ENCODE assay signal across 8 mouse cellular contexts in the genomic region with DNA sequence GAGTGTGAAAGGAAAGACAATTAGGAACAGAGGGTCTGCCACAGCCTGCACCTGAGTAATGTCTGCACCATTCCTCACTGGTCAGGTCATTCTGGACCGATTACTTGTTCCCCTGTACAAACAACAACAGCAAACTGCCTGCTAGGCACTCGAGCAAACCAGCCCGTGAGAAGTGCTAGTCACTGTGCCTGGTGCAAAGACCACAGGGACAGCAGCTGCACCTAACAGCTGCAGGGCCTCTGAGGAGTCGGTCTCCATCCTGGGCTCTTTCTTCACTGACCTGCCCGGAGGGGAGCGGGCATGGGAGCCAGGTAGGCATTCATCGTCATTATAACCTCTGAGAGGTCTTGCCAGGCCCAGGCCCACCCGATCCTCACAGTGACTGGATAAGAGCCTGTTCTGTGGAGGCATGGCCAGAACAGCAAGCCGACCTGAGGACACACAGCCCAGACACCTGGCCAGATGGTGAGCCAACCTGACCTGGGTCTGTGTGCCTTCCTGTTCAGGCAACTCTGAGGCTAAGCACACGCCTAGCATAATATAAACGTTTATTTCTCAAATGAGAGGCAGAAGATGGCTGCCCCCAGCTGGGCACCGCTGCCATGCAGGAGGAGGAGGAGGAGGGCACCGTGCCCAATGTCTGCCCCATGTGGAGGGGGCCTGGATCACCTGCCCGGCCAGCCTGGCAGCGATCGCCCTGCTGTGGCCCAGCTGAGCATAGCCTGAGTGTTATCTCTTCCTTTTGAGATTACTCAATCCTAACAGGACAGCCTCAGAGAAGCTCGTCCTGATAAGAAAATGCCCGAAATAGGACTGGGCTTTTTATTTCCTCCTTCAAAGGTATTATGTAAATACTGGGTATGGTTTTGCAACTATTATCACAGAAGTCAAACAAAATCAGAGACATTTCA. TPM values are rescaled to one million over a fixed set of nuclear protein-coding genes. Genes with fewer than 3 reads are reported as not detected.
DNase-seq lines count a peak whose midpoint lies in the region; ATAC-seq and TF ChIP-seq lines count a peak whose summit lies in the region.

No protein-coding gene starts in this region.

- no peak for ATAC-seq in liver, embryonic 15.5 days (ENCODE audit: insufficient read depth)
- ATAC-seq in stomach, embryonic 15.5 days (ENCODE audit: insufficient read depth, low FRiP score, low read depth), result no peak

- TF ChIP-seq POLR2A in liver, adult 2 months (IDR thresholded peaks at IDR 0.05; ENCODE audit: extremely low read depth, insufficient read depth, low read length), result no peak

- peaks cover 38% of the 10 kb centered on the region for H3K4me1 ChIP-seq in liver, adult 2 months (ENCODE audit: control insufficient read depth, insufficient read depth, low read length)
- peaks cover 44% of the 10 kb centered on the region for H3K4me1 ChIP-seq in liver, embryonic 15.5 days (replicated peaks)
- H3K4me1 ChIP-seq in stomach, embryonic 15.5 days, result peaks cover 19% of the 10 kb centered on the region

- peak; percentile 93 for DNase-seq in liver, adult 2 months (ENCODE audit: extremely low read depth, low read depth, low spot score)
- DNase-seq in liver, result no peak
- DNase-seq in heart, adult 18-20 months, result peak; percentile 65 to 72
- DNase-seq in kidney, postnatal 4 days, result no peak
- no peak for DNase-seq in frontal cortex, postnatal 14 days (ENCODE audit: low spot score in 2 of 2)
- no peak for DNase-seq in embryo, embryonic 11 days

- H3K36me3 ChIP-seq in liver, adult 2 months (ENCODE audit: control insufficient read depth, insufficient read depth, low read length), result no peaks in the 10 kb centered on the region
- no peaks in the 10 kb centered on the region for H3K36me3 ChIP-seq in liver, embryonic 15.5 days (replicated peaks)
- no peaks in the 10 kb centered on the region for H3K36me3 ChIP-seq in stomach, embryonic 15.5 days

- H3K9ac ChIP-seq in liver, adult 2 months (ENCODE audit: low read depth, low read length), result no peak overlapping the region
- H3K9ac ChIP-seq in liver, embryonic 15.5 days, result no peak overlapping the region
- no peak overlapping the region for H3K9ac ChIP-seq in stomach, embryonic 15.5 days

- peak; percentile 39 for TF ChIP-seq CTCF in liver, adult 2 months (IDR thresholded peaks at IDR 0.05; ENCODE audit: low read depth, low read length)

- H3K27me3 ChIP-seq in liver, adult 2 months (ENCODE audit: control insufficient read depth, insufficient read depth, low read length), result no peaks in the 10 kb centered on the region
- H3K27me3 ChIP-seq in liver, embryonic 15.5 days, result no peaks in the 10 kb centered on the region
- H3K27me3 ChIP-seq in stomach, embryonic 15.5 days (replicated peaks), result no peaks in the 10 kb centered on the region

- H3K79me2 ChIP-seq in liver, adult 2 months (ENCODE audit: control insufficient read depth, insufficient read depth, low read length), result peaks cover 26% of the 10 kb centered on the region

- 31% methylated on average over 18 of the region's 18 CpGs for WGBS in liver, adult 2 months
- 46% methylated on average over 18 of the region's 18 CpGs for WGBS in liver, embryonic 15.5 days (ENCODE audit: insufficient replicate concordance)
- WGBS in stomach, embryonic 15.5 days, result 49% methylated on average over 18 of the region's 18 CpGs

- no peak overlapping the region for H3K4me3 ChIP-seq in liver, adult 2 months (ENCODE audit: insufficient read depth, low read depth, low read length)
- no peak overlapping the region for H3K4me3 ChIP-seq in liver, embryonic 15.5 days (replicated peaks)
- no peak overlapping the region for H3K4me3 ChIP-seq in stomach, embryonic 15.5 days (replicated peaks)

- no peaks in the 10 kb centered on the region for H3K9me3 ChIP-seq in liver, embryonic 15.5 days (replicated peaks)
- H3K9me3 ChIP-seq in stomach, embryonic 15.5 days, result no peaks in the 10 kb centered on the region

- peak overlapping the region; percentile 37 for H3K4me2 ChIP-seq in liver, embryonic 15.5 days
- peak overlapping the region; percentile 21 for H3K4me2 ChIP-seq in stomach, embryonic 15.5 days

- no peak overlapping the region for H3K27ac ChIP-seq in liver, adult 2 months (replicated peaks; ENCODE audit: insufficient read depth, low read depth, low read length)
- no peak overlapping the region for H3K27ac ChIP-seq in liver, embryonic 15.5 days (replicated peaks)
- H3K27ac ChIP-seq in stomach, embryonic 15.5 days, result 0 out of 2 replicates have a peak overlapping the region, but pooled peaks have one; percentile 27

RNA-seq across cellular contexts. Expression of a gene that starts 23.9 kb away (rescaled TPM):
- total RNA-seq in liver, adult 2 months (2014; rRNA removed), result 5.4 and 6.3 TPM in 2 replicates
- 4.4 and 4.8 TPM in 2 replicates for polyA plus RNA-seq in liver, adult 2 months (2012; rRNA removed)
- 10 to 100 TPM; 10.5 to 12.9 TPM for total RNA-seq in heart, adult 18-20 months (2021)
- polyA plus RNA-seq in liver, embryonic 15.5 days (2015; fragmentation: Nextera tagmentation; extraction: Ambion mirVana), result 6.1 and 6.4 TPM in 2 replicates
- 9.6 and 9.9 TPM in 2 replicates for polyA plus RNA-seq in stomach, embryonic 15.5 days (2015; fragmentation: Nextera tagmentation; extraction: Ambion mirVana)

RNA-seq across cellular contexts. Expression of a gene that starts 24.1 kb away (rescaled TPM):
- total RNA-seq in liver, adult 2 months (2014; rRNA removed), result 7.0 and 8.3 TPM in 2 replicates
- 4.3 and 4.7 TPM in 2 replicates for polyA plus RNA-seq in liver, adult 2 months (2012; rRNA removed)
- 10 to 100 TPM; 18.4 to 18.7 TPM for total RNA-seq in heart, adult 18-20 months (2021)
- 3.7 and 3.8 TPM in 2 replicates for polyA plus RNA-seq in liver, embryonic 15.5 days (2015; fragmentation: Nextera tagmentation; extraction: Ambion mirVana)
- polyA plus RNA-seq in stomach, embryonic 15.5 days (2015; fragmentation: Nextera tagmentation; extraction: Ambion mirVana), result 8.8 and 8.9 TPM in 2 replicates

RNA-seq across cellular contexts. Expression of a gene that starts 27.5 kb away (rescaled TPM):
- total RNA-seq in liver, adult 2 months (2014; rRNA removed), result 11.2 and 13.8 TPM in 2 replicates
- 12.1 and 17.0 TPM in 2 replicates for polyA plus RNA-seq in liver, adult 2 months (2012; rRNA removed)
- 100 to 1,000 TPM; 310 to 331 TPM for total RNA-seq in heart, adult 18-20 months (2021)
- polyA plus RNA-seq in liver, embryonic 15.5 days (2015; fragmentation: Nextera tagmentation; extraction: Ambion mirVana), result 3.5 and 4.5 TPM in 2 replicates
- 14.0 and 15.2 TPM in 2 replicates for polyA plus RNA-seq in stomach, embryonic 15.5 days (2015; fragmentation: Nextera tagmentation; extraction: Ambion mirVana)

RNA-seq across cellular contexts. Expression of a gene that starts 58.7 kb away (rescaled TPM):
- 17.7 and 18.7 TPM in 2 replicates for total RNA-seq in liver, adult 2 months (2014; rRNA removed)
- polyA plus RNA-seq in liver, adult 2 months (2012; rRNA removed), result 11.5 and 13.1 TPM in 2 replicates
- 10 to 100 TPM; 44.3 to 48.5 TPM for total RNA-seq in heart, adult 18-20 months (2021)
- polyA plus RNA-seq in liver, embryonic 15.5 days (2015; fragmentation: Nextera tagmentation; extraction: Ambion mirVana), result 15.9 and 17.3 TPM in 2 replicates
- polyA plus RNA-seq in stomach, embryonic 15.5 days (2015; fragmentation: Nextera tagmentation; extraction: Ambion mirVana), result 44.9 and 45.3 TPM in 2 replicates

RNA-seq across cellular contexts. Expression of a gene that starts 58.8 kb away (rescaled TPM):
- total RNA-seq in liver, adult 2 months (2014; rRNA removed), result 25.0 and 30.1 TPM in 2 replicates
- polyA plus RNA-seq in liver, adult 2 months (2012; rRNA removed), result 27.5 and 28.7 TPM in 2 replicates
- total RNA-seq in heart, adult 18-20 months (2021), result 100 to 1,000 TPM; 177 to 188 TPM
- polyA plus RNA-seq in liver, embryonic 15.5 days (2015; fragmentation: Nextera tagmentation; extraction: Ambion mirVana), result 35.6 and 42.2 TPM in 2 replicates
- 84.0 and 85.7 TPM in 2 replicates for polyA plus RNA-seq in stomach, embryonic 15.5 days (2015; fragmentation: Nextera tagmentation; extraction: Ambion mirVana)

Comparison
In these comparisons a context has a peak if more than half of its experiments do, and no peak if none do; other contexts are left out.
1. DNase-seq: peak in liver, adult 2 months (single experiment) and heart, adult 18-20 months (2 of 2); none in liver (single experiment), kidney, postnatal 4 days (0 of 2), frontal cortex, postnatal 14 days (0 of 2) and embryo, embryonic 11 days (single experiment).